Mouse (Mus musculus) T-helper 1 cell (primary cell): ENCODE results near the gene Rfc1.
"Not testable (repeated sequence)": the region's sequence is repeated elsewhere in the genome, so short reads cannot be mapped to it uniquely, and the experiment has no call there.

Experiments
- in situ Hi-C: fragments of 300-600 bp; cut with MboI, MseI; formaldehyde crosslinking; loops from one replicate; pipeline ENCODE4 v1.15.1; 2025; ENCODE audit warnings: high pct_unique_total_duplicates

Rfc1 gene

GRCm38 (mm10) chr5:65299623-65300022 is 35.8 kb downstream of the Rfc1 start:
- in situ Hi-C loops = not testable (repeated sequence)

DNA sequence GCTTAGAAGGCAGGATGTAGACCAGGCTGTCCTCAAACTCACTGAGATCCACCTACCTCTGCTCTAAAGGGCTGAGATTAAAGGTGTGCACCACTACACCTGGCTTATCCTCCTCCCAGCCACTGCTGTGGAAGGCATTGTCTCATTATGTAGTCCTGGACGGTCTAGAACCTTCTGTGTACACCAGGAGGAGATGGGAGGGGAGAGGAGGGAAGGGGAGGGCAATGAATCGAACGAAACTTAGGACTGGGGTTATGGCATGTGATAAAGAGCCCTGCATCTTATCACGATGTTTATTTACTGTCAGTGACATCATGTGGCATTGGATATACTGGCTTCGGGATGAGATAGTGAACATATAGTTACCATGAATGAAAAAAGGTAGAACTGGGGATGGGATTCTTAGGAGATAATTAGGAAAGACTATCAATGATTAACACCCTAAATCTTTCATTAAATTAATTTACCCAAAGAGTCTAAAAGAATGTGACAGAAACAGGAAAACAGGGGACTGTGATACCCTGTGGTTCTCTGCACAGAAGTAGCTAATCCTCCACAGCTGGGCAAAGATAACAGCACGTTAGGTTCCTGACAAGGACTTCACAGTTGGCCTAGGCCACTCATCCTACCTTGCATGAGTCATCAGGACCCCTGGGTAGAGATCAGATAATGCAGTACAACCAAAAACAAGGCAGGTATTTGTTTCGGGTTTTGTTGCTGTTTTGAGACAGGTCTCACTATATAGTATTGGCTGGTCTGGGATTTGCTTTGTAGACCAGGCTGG is 37.1 kb downstream of the Rfc1 start:
- in situ Hi-C loops = no loop called here

DNA sequence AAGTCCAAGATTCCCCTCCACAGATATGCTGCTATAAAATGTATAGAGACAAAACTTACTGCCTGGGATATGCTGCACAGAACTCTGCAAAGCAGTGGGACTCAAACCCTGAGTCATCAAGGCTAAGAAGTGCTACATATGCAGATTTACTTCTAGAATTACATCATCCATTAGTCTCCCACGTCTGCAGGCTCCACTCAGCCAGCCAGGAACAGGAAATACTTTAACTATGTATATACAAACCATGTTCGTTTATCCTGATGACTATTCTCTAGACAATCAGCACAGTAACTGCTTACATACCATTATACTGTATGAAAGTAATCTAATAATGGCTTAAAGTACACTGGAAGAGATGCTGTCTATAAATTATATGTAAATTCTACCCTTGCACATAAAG is 41.2 kb downstream of the Rfc1 start:
- in situ Hi-C loops = no loop called here

DNA sequence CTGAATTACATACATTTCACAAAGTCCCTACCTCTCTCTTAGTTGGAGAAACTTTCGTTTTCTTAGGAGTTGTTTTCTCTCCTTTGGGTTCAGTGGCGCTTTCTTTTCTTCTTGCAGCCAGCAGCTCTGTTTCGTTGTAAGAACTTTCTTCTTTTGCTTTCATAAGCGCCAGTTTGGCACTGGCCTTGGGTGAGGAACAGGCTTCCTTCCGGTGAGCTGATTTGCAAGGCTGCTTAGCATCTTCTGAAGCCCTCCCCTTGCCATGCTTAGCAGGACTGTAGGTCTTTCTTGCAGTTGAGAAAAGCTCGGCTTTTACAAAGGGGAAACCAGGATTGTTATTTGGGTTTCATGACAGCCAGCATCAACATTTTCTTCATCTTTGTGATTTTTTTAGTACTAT is 41.8 kb downstream of the Rfc1 start:
- in situ Hi-C loops = no loop called here

GRCm38 (mm10) chr5:65289009-65289408 is 46.5 kb downstream of the Rfc1 start:
- in situ Hi-C loops = not testable (repeated sequence)

- in situ Hi-C loops = no loop called here
These were observed 47.4 kb downstream of the Rfc1 start for GRCm38 (mm10) chr5:65287751-65288701.

DNA sequence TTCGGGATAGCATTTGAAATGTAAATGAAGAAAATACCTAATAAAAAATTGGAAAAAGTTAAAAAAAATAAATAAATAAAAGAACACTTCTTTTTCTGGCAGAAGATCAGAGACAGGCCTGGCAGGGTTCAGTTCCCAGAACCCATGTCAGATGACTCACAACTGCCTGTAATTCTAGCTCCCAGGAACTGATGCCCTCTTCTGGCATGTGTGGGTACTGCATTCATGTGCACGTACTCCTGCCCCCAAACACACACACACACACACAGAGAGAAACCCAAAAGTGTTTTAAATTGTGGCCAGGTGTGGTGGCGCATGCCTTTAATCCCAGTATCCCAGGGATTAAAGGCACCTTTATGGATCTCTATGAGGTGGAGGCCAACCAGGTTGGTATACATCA is 51.3 kb downstream of the Rfc1 start:
- in situ Hi-C loops = no loop called here

- in situ Hi-C loops = no loop called here
These were observed 54.3 kb downstream of the Rfc1 start for GRCm38 (mm10) chr5:65281216-65281615.

- in situ Hi-C loops = no loop called here
These were observed 56.3 kb downstream of the Rfc1 start for GRCm38 (mm10) chr5:65279133-65279651.

DNA sequence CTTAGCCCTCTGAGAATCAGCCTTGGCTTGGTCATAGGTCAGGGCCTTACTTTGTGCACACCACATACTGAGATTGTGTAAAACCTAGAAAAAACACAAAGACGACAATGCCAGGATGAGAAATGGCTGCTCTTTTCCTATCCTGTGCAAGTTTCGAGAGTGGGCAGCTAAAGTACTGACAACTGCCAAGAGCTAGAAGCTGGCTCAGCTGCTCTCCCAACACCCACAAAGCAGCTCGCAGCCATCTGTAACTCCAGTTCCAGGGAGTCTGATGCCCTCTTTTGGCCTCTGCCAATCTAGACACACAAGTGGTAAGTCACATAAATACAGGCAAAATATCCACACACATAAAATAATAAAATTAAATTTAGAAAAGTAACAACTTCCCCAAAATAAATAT is 61.5 kb downstream of the Rfc1 start:
- in situ Hi-C loops = no loop called here

DNA sequence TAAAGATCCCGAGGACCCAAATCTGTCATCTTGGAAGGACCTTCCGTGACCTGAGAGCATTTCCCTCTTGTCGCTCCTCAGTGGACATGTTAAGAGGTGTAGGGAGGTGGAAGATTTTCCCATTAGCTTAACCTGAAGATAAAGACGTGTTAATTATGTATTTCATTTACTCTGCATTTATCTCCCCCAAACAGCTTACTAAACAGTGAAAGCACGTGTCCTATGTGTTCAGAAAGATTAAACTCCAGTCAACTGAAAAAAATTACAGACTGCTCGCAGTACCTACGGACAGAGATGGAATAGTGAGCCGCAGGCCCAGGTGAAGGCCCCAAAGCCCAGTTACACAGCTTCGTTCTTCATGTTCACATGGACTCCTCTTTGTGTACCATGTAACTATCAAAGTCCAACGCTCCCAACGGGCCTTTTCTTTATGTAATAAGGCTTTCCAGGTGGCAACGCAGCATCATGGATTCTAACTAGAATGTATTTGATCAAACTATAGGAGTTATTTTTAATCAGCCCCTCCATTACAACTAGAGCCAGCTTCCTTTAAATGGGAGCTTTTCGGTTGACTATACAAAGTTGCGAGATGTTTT is 77.5 kb downstream of the Rfc1 start:
- in situ Hi-C loops = loop anchor here (10.0 kb wide), 1 partner anchor 733 kb away; no protein-coding TSS in a partner anchor

- in situ Hi-C loops = loop anchor here (10.0 kb wide), 1 partner anchor 726 kb away; no protein-coding TSS in a partner anchor
These were observed 85.2 kb downstream of the Rfc1 start for GRCm38 (mm10) chr5:65250185-65250855.

DNA sequence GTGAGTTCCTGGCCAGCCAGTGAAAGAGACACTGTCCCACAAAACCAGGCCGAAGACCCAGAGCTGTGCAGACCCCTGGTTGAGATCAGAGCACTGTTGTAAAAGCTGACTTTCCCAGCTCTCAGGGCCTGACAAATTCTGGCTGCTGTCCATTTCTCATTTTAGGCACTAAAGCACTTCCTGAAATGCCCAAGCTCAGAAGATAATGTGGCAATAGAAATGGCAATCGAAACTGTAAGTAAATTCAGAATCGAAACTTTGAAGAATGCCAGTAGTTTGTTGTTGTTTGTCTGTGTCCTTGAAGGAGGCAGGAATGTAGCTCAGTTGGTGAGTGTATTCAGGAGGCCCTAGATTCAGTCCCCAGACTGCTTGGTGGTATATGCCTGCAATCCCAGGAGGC is 88.2 kb downstream of the Rfc1 start:
- in situ Hi-C loops = no loop called here

- in situ Hi-C loops = no loop called here
These were observed 92.7 kb downstream of the Rfc1 start for GRCm38 (mm10) chr5:65242740-65243139.

GRCm38 (mm10) chr5:65231289-65232003 is 104.0 kb downstream of the Rfc1 start:
- in situ Hi-C loops = loop anchor here (5.0 kb wide), 1 partner anchor 344 kb away; no protein-coding TSS in a partner anchor

- in situ Hi-C loops = no loop called here
These were observed 111.4 kb downstream of the Rfc1 start for GRCm38 (mm10) chr5:65224056-65224455.

DNA sequence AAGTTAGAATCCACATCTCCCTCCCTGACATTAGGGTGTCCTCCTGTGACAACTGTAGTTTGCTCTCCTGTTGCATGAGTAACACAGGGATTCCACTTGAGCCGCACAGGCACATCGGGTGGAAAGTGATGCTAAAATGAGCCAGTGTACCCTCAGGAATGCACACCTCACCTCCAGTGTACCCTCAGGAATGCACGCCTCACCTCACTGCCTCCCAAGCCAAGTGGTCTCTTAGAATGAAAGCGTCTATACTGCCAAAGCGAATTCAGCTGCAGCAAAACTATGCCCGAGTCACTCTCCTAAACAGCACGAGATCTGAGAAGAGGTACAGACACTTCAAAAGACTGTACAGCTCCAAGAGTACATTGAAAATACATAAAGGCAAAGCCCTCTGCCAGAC is 114.4 kb downstream of the Rfc1 start:
- in situ Hi-C loops = no loop called here

GRCm38 (mm10) chr5:65217305-65218269 is 117.9 kb downstream of the Rfc1 start:
- in situ Hi-C loops = no loop called here

DNA sequence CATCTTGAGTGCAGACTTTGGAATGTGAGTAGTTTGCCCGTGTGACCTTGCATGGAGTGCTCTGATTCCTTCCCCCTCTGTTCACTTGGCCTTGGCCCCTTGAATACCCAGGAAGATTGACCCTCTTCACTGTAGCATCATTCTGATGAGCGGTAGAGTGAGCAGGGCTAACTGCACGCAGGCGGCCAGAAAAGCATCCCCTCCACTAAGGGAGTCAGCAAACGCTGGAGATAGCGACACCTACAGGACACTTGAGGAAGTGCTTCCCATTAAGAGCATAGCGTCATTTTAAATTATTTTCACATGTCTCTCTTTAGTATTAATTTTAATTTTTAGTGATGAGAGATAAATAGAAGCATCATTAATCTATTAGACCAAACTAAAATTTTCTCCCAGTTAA is 122.1 kb downstream of the Rfc1 start:
- in situ Hi-C loops = no loop called here
